Mouse (Mus musculus): Measurements from ENCODE around the gene Ptgdr. TPM values are rescaled to one million over a fixed set of nuclear protein-coding genes. Genes with fewer than 3 reads are reported as not detected.
A peak's percentile ranks its signal among the peaks of the same experiment; 100 is the strongest.
"Not testable (repeated sequence)": the region's sequence is repeated elsewhere in the genome, so short reads cannot be mapped to it uniquely, and the experiment has no call there.

Ptgdr gene
- polyA plus RNA-seq, 1 experiment from 2014 or later: not detected

- H3K36me3 ChIP-seq: no peaks in the 10 kb centered on the region
- H3K9me3 ChIP-seq: no peaks in the 10 kb centered on the region
- peaks cover 8% of the 10 kb centered on the region; the same call in 1 of the 2 replicates for H3K4me1 ChIP-seq
- peak; percentile 84 for DNase-seq (ENCODE audit: low spot score)
- H3K27me3 ChIP-seq (ENCODE audit: insufficient read depth, poor library complexity, severe bottlenecking): no peaks in the 10 kb centered on the region
- peak overlapping the region; percentile 51 for H3K4me3 ChIP-seq
- WGBS: 32% methylated on average over 15 of the region's 15 CpGs
- peak overlapping the region; percentile 69 for H3K27ac ChIP-seq
Measured at GRCm38 (mm10) chr14:44843768-44844755, 15.1 kb downstream of the Ptgdr start.

GRCm38 (mm10) chr14:44838685-44839084 lies 20.5 kb downstream of the Ptgdr start:
- WGBS: 63% methylated on average over 1 of the region's 1 CpGs
- no peaks in the 10 kb centered on the region for H3K36me3 ChIP-seq
- no peak overlapping the region for H3K27ac ChIP-seq
- no peaks in the 10 kb centered on the region for H3K9me3 ChIP-seq
- no peak for DNase-seq (ENCODE audit: low spot score)
- no peak overlapping the region for H3K4me3 ChIP-seq
- peaks cover 3% of the 10 kb centered on the region; the same call in 1 of the 2 replicates for H3K4me1 ChIP-seq
- H3K27me3 ChIP-seq (ENCODE audit: insufficient read depth, poor library complexity, severe bottlenecking): no peaks in the 10 kb centered on the region

DNA sequence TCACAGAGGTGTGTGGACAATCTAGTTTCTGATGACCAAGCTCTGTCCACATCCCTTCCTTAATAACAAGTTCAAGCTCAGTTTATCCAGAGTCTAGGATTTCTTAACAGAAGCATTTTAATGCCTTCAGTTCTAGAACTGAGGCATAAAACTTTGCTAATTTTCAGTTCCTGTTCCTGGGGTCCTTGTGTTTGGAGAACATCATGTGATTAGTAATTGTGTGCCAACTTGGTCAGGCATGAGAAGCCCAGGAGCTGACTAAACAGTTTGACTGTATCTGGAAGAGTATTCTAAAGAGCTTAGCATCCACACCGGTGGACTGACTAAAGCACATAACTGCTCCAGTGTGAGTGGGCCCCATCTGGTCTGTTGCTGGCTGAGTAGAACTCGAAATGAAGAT lies 24.0 kb downstream of the Ptgdr start:
- Histone ChIP-seq H3K4me3 (no peak overlapping the region), H3K9me3 (no peaks in the 10 kb centered on the region), H3K36me3 (no peaks in the 10 kb centered on the region), H3K4me1 (no peaks in the 10 kb centered on the region), H3K27ac (no peak overlapping the region), H3K27me3 (ENCODE audit: insufficient read depth, poor library complexity, severe bottlenecking) (no peaks in the 10 kb centered on the region)
- no peak for DNase-seq (ENCODE audit: low spot score)
- 78% methylated on average over 2 of the region's 2 CpGs for WGBS

GRCm38 (mm10) chr14:44834134-44834533 lies 25.0 kb downstream of the Ptgdr start:
- not testable (repeated sequence) for H3K27ac ChIP-seq; H3K4me3 ChIP-seq; H3K36me3 ChIP-seq; H3K9me3 ChIP-seq; H3K27me3 ChIP-seq (ENCODE audit: insufficient read depth, poor library complexity, severe bottlenecking); H3K4me1 ChIP-seq; DNase-seq (ENCODE audit: low spot score)
- WGBS: 60% methylated on average over 3 of the region's 3 CpGs

- WGBS: 88% methylated on average over 4 of the region's 4 CpGs
- not testable (repeated sequence) for H3K4me3 ChIP-seq; H3K27ac ChIP-seq; H3K36me3 ChIP-seq; H3K27me3 ChIP-seq (ENCODE audit: insufficient read depth, poor library complexity, severe bottlenecking); H3K4me1 ChIP-seq; H3K9me3 ChIP-seq; DNase-seq (ENCODE audit: low spot score)
Measured at GRCm38 (mm10) chr14:44833096-44833495, 26.1 kb downstream of the Ptgdr start.

- WGBS: 67% methylated on average over 4 of the region's 4 CpGs
- no peaks in the 10 kb centered on the region for H3K36me3 ChIP-seq
- no peaks in the 10 kb centered on the region for H3K27me3 ChIP-seq (ENCODE audit: insufficient read depth, poor library complexity, severe bottlenecking)
- no peak for DNase-seq (ENCODE audit: low spot score)
- no peaks in the 10 kb centered on the region for H3K4me1 ChIP-seq
- no peak overlapping the region for H3K27ac ChIP-seq
- no peak overlapping the region for H3K4me3 ChIP-seq
- H3K9me3 ChIP-seq: no peaks in the 10 kb centered on the region
Measured at GRCm38 (mm10) chr14:44827736-44828135, 31.4 kb downstream of the Ptgdr start.

GRCm38 (mm10) chr14:44821177-44822057 lies 37.8 kb downstream of the Ptgdr start:
- no peaks in the 10 kb centered on the region for H3K36me3 ChIP-seq
- H3K27me3 ChIP-seq (ENCODE audit: insufficient read depth, poor library complexity, severe bottlenecking): no peaks in the 10 kb centered on the region
- DNase-seq (ENCODE audit: low spot score): no peak
- H3K27ac ChIP-seq: no peak overlapping the region
- no peak overlapping the region for H3K4me3 ChIP-seq
- H3K9me3 ChIP-seq: no peaks in the 10 kb centered on the region
- 74% methylated on average over 7 of the region's 7 CpGs for WGBS
- H3K4me1 ChIP-seq: no peaks in the 10 kb centered on the region

GRCm38 (mm10) chr14:44813152-44813551 lies 46.0 kb downstream of the Ptgdr start:
- not testable (repeated sequence) for H3K9me3 ChIP-seq; H3K36me3 ChIP-seq; H3K27me3 ChIP-seq (ENCODE audit: insufficient read depth, poor library complexity, severe bottlenecking); H3K4me3 ChIP-seq; H3K27ac ChIP-seq; DNase-seq (ENCODE audit: low spot score); H3K4me1 ChIP-seq

Other genes with a start within 250 kb of the Ptgdr start
- gene Gm5624, start 231.4 kb downstream of the Ptgdr start, polyA plus RNA-seq (2016; fragmentation: Nextera tagmentation; extraction: Ambion mirVana): not detected in 2 replicates
- not detected in 2 replicates for gene Gm8257, start 152.9 kb downstream of the Ptgdr start, polyA plus RNA-seq (2016; fragmentation: Nextera tagmentation; extraction: Ambion mirVana)
- not detected in 2 replicates for gene Gm8267, start 109.0 kb downstream of the Ptgdr start, polyA plus RNA-seq (2016; fragmentation: Nextera tagmentation; extraction: Ambion mirVana)
- 0.05 TPM in 1 of 2 replicates, not detected in the other for gene Ptger2, start 128.8 kb upstream of the Ptgdr start, polyA plus RNA-seq (2016; fragmentation: Nextera tagmentation; extraction: Ambion mirVana)